Mouse (Mus musculus): ENCODE measurements around the gene Ostm1.

- TF ChIP-seq CTCF (IDR thresholded peaks at IDR 0.05; ENCODE audit: control insufficient read depth, insufficient read depth, insufficient read length) (no peak), MAX (IDR thresholded peaks at IDR 0.05) (no peak), MYOG (IDR thresholded peaks at IDR 0.05; ENCODE audit: control insufficient read depth, extremely low read depth, insufficient read length) (no peak)
Measured at GRCm38 (mm10) chr10:42533836-42534453, 49.7 kb upstream of the Ostm1 start.
